Comparison of ENCODE assay signal across 8 mouse cellular contexts in genomic region chr13:73683682-73684081, GRCm38 (mm10). TPM values are rescaled to one million over a fixed set of nuclear protein-coding genes. Genes with fewer than 3 reads are reported as not detected.
A peak's percentile ranks its signal among the peaks of the same experiment; 100 is the strongest.
DNase-seq lines count a peak whose midpoint lies in the region.

No protein-coding gene starts in this region.

- peak; percentile 93 for DNase-seq in heart, adult 11 months
- no peak for DNase-seq in heart, postnatal 25 days (ENCODE audit: low spot score)
- peak; percentile 18 for DNase-seq in 3T3-L1 (ENCODE audit: low read depth, low spot score)
- DNase-seq in fat pad, adult 2 months (ENCODE audit: extremely low read depth, low read depth, low spot score): peak; percentile 73
- peak; percentile 18 to 71 for DNase-seq in left cerebral cortex, postnatal 25 days (ENCODE audit: low spot score in 2 of 2)
- no peak for DNase-seq in natural killer cell, adult 2 months (ENCODE audit: low spot score in 2 of 2)
- no peak for DNase-seq in thymus, postnatal 14 days
- no peak for DNase-seq in MN1 (ENCODE audit: low spot score)

- intact Hi-C loops in heart, postnatal 25 days (cut with DNase I): no loop called here
- intact Hi-C loops in left cerebral cortex, postnatal 25 days (cut with DNase I): no loop called here

RNA-seq across cellular contexts. Expression of gene Slc6a18, which starts 5.9 kb away (rescaled TPM):
- not detected for total RNA-seq in heart, postnatal 25 days (2021)
- not detected for total RNA-seq in left cerebral cortex, postnatal 25 days (2021)

RNA-seq across cellular contexts. Expression of gene Slc6a19, which starts 21.0 kb away (rescaled TPM):
- total RNA-seq in heart, postnatal 25 days (2021): not detected
- total RNA-seq in left cerebral cortex, postnatal 25 days (2021): under 1 TPM in 1 of 2 experiments, not detected in 1; 0.18 TPM

RNA-seq across cellular contexts. Expression of gene Slc12a7, which starts 49.2 kb away (rescaled TPM):
- 100 to 1,000 TPM; 162 to 182 TPM for total RNA-seq in heart, postnatal 25 days (2021)
- total RNA-seq in left cerebral cortex, postnatal 25 days (2021): 1 to 10 TPM; 3.6 to 6.8 TPM

RNA-seq across cellular contexts. Expression of gene Tert, which starts 57.0 kb away (rescaled TPM):
- total RNA-seq in heart, postnatal 25 days (2021): under 1 TPM; 0.08 to 0.39 TPM
- total RNA-seq in left cerebral cortex, postnatal 25 days (2021): 1 to 10 TPM; 2.2 to 2.3 TPM

Comparison
In these comparisons a context has a peak if more than half of its experiments do, and no peak if none do; other contexts are left out.
1. DNase-seq: peak in heart, adult 11 months (single experiment), 3T3-L1 (single experiment), fat pad, adult 2 months (single experiment) and left cerebral cortex, postnatal 25 days (2 of 2); none in heart, postnatal 25 days (single experiment), natural killer cell, adult 2 months (0 of 2), thymus, postnatal 14 days (single experiment) and MN1 (single experiment).
2. RNA of gene Slc12a7, which starts 49.2 kb away (total RNA-seq): 162 to 182 TPM in heart, postnatal 25 days; 3.6 to 6.8 TPM in left cerebral cortex, postnatal 25 days; every median in the first group is over 10 times any median in the second.